Mouse (Mus musculus) adipocyte (in vitro differentiated cells): ENCODE data around the gene Ppm1m.

Experiments used
- DNase-seq: peaks from one replicate; pipeline ENCODE4 v3.0.0-alpha.2; 2016; ENCODE audit warnings: low spot score

The Ppm1m gene

GRCm38 (mm10) chr9:106199535-106200272, at the start of gene Ppm1m:
TSS of gene Ppm1m (minus strand) at chr9:106199746.
- DNase-seq, result no peak

GRCm38 (mm10) chr9:106242813-106243488, 43.4 kb upstream of the Ppm1m start:
- no peak for DNase-seq

DNA sequence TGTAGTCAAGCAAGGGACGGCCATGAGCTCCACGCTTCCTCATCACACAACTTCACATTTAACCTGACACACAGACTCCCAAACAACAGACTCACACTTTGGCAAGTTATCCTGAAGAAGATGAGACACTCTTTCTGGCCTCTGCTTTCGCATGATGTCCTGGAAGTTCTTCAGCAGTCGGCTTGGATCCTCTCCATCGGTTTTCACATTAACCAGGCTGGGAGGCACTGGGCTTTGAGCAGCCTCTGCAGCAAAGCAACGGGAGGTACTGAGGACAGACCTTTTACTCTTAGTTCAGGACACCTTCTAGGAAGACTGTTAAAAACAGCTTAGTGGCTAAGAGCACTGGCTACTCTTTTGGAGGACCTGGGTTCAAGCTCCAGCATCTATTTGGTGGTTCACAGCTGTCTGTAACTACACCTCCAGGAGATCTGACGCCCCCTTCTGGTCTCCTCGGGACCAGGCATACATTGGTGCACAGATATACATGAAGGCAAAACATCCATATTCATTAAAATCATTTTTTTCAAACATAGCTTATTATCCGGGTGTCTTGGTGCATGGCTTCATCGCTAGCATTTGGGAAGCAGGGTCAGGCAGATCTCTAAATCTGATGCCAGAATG, 42.1 kb upstream of the Ppm1m start:
- DNase-seq, result no peak

DNA sequence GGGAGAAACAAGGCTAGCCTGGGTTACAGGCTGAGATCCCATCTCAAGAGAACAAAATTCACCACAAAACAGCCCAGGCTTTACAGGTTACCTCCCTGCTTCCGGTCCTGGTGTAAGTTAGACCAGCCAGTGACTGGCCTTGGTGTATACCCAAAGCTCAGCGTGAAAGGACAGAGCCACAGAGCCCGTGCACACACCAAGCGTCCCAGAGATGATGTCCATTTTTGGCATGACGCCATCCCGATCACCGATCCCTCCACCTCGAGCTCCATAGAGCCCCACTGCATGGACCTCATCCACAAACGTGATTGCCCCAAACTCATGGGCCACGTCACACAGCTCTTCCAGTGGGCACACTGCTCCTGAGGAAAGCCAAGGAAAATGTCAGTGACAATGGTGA, 38.3 kb upstream of the Ppm1m start:
- no peak for DNase-seq

- no peak for DNase-seq
Measured at GRCm38 (mm10) chr9:106237401-106237800, 37.9 kb upstream of the Ppm1m start.

GRCm38 (mm10) chr9:106236818-106237211, 37.3 kb upstream of the Ppm1m start:
- peak; percentile 19 for DNase-seq

DNA sequence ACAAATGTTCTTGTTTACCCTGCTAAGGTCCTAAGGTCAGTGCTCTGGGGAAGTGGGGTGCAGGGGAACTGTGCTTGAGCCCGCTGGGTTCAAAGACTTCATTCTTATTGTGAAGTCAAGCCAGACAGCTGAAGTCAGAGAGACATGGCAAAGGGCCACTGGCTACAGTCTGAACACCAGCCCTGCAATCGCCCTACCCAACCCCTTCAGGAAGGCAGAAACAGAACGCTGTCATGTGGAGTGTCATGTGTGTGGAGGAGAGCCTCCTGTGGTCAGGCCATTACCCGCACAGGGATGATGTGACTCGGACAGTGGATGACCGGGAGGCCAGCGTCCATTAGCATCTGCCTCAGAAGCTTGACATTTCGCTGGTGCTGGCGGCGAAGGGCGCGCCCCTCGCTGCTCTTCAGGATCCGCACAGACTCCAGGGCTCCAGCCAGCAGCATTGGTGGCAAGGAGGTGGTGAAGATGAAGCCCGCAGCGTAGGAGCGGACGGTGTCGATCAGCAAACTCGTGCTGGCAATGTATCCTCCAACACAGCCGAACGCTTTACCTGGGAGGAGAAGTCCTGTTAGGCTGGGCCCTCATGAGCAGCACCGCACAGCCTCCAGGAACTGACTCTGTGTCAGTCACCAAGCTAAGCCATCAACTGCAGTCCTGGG, 36.7 kb upstream of the Ppm1m start:
- DNase-seq, result peak; percentile 24

- no peak for DNase-seq
Measured at GRCm38 (mm10) chr9:106235194-106235830, 35.8 kb upstream of the Ppm1m start.

DNA sequence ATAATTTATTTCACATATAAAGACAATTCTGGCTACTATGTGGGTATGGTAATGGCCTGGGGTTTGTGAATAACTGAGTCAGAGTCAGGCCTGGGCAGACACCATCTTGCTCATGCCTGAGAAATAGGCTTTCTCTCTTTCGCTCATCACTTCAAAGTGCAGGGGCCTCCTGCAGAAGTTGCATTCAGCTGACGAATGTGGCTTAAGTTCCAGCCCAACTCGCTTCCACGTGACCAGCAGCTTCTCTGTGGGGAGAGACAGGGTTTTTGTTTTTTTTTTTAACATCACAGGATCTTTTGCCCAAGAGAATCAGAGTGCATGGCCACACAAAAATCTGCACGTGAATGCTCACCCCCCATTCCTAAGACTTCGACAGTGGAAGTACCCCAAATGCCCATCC, 34.4 kb upstream of the Ppm1m start:
- DNase-seq, result no peak

- DNase-seq, result no peak
Measured at GRCm38 (mm10) chr9:106232956-106233355, 33.4 kb upstream of the Ppm1m start.

DNA sequence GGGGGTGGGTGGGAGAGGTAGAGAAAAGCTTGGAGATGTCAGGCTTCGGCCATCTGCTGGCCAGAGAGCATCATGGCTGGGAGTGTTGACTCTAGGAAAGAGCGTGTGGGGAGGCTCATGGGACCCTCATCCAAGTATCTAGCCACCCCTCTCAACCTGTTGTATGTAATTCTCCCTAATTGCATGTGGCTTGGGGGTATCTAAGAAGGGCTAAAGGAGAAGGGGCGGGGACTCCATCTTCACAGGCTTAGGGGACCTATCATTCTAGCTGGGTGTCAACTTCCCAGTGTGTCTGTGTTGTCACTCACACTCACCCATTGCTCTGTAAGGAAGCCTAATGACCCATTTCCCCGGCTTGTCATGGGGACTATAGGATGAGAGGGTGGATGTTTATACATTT, 32.3 kb upstream of the Ppm1m start:
- DNase-seq, result no peak

GRCm38 (mm10) chr9:106231220-106231619, 31.7 kb upstream of the Ppm1m start:
- DNase-seq, result no peak

- no peak for DNase-seq
Measured at GRCm38 (mm10) chr9:106230734-106231106, 31.2 kb upstream of the Ppm1m start.

- no peak for DNase-seq
Measured at GRCm38 (mm10) chr9:106230051-106230733, 30.6 kb upstream of the Ppm1m start.

DNA sequence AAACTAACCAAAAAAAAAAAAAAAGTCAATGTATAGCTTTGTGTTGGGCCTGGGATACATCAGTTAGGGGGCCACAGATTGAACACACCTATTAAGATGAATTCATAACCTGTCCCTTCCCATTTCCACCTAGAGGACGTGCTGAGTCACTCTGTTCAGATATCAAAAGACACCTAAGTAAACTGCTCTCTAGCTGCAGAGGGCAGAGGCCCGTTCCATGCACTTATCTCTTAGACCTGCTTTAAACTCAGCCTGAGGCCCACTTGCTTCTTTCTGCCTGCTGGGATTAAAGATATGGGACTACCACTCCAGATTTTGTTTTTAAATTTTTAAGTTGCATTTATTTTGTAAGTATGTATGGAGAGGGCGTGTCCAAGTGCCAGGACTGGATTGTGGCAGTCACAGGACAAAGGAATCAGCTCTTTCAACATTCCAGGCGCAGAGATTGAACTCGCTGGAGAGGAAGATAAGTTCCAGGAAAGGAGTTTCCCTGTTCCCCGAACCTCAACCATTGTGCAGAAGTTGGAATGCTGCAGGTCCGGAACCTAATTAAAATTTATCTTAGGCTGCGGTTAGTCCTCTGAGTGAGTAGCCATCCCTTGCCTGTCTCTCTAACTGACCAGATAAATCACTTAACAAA, 28.4 kb upstream of the Ppm1m start:
- DNase-seq, result no peak

DNA sequence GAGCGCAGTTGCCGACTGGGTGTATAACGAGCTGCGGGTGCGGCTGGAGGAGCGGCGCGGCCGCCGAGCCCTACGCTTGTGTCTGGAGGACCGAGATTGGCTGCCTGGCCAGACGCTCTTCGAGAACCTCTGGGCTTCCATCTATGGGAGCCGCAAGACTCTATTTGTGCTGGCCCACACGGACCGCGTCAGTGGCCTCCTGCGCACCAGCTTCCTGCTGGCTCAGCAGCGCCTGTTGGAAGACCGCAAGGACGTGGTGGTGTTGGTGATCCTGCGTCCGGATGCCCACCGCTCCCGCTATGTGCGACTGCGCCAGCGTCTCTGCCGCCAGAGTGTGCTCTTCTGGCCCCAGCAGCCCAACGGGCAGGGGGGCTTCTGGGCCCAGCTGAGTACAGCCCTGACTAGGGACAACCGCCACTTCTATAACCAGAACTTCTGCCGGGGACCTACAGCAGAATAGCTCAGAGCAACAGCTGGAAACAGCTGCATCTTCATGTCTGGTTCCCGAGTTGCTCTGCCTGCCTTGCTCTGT, 26.7 kb upstream of the Ppm1m start:
- DNase-seq, result no peak

DNA sequence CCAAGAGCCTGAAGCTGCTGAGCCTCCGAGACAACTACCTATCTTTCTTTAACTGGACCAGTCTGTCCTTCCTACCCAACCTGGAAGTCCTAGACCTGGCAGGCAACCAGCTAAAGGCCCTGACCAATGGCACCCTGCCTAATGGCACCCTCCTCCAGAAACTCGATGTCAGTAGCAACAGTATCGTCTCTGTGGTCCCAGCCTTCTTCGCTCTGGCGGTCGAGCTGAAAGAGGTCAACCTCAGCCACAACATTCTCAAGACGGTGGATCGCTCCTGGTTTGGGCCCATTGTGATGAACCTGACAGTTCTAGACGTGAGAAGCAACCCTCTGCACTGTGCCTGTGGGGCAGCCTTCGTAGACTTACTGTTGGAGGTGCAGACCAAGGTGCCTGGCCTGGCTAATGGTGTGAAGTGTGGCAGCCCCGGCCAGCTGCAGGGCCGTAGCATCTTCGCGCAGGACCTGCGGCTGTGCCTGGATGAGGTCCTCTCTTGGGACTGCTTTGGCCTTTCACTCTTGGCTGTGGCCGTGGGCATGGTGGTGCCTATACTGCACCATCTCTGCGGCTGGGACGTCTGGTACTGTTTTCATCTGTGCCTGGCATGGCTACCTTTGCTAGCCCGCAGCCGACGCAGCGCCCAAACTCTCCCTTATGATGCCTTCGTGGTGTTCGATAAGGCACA, 26.1 kb upstream of the Ppm1m start:
- no peak for DNase-seq

DNA sequence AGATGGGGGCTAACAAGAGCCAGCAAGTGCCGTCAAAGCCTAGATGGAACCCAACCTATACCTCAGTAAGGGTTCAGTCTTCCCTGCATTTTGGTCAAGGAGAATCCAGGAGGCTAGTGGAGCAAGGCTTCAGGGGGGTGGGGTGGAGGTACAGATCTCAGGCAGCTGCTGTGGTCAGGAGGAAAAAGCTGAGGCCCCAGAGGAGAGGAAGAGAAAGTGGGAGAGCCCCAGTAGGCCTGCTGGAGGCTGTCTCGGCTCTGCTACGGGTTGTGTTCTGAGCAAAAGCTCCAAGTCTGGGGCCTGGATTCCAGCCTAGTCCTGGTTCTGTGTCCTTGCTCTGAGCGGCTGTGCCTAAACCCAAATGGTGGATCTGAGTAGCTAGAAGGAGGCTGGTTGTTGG, 23.4 kb upstream of the Ppm1m start:
- DNase-seq, result no peak

DNA sequence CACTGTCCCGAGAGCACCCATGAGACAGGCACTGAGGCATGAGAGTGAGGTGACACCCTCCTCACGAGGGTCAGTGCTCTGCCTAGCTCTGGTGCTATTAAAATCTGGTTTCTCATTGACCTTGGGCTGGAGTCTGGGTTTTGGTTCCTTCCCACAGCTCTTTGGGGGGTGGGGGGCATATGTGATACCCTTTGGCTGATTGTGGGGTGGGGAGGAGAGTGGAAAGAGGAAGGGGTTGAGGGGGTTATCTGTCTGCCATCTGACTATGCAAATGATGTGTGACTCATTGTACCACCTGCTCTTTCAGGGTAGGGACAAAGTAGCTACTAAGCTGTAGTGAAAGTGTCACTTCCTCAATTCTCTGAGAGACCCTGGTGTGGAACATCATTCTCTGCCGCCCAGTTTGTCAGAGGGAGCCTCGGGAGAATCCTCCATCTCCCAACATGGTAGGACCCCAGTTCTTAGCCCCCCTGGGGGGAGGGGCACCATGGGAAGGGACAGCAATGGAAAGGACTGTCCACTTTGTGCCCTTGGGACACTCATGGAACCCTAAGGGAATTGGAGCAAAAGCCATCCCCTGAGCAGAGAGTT, 22.8 kb upstream of the Ppm1m start, which contains the start of gene Tlr9:
TSS of gene Tlr9 (plus strand) at position 338 of the 591 bp plus-strand sequence.
- no peak for DNase-seq
